Mouse (Mus musculus) kidney, postnatal 0 days (tissue): ENCODE data around the gene Arhgdib. TPM values are rescaled to one million over a fixed set of nuclear protein-coding genes. Genes with fewer than 3 reads are reported as not detected.

Experiments
- ATAC-seq: fragments of 200-750 bp; cut with Nextera tagmentation; replicated peaks from 2 replicates; pipeline ENCODE4 v1.8.0; 2017; ENCODE audit warnings: low read depth, moderate number of reproducible peaks, moderate TSS enrichment, moderate library complexity; ENCODE audit not compliant: low FRiP score
- DNase-seq: peaks from one replicate; pipeline ENCODE4 v3.0.0-alpha.2; 2016; ENCODE audit warnings: low spot score
- H3K27ac ChIP-seq: fragments of 300-500 bp; sonication (generic); 2 replicates; pipeline ENCODE4 v1.5.1; 2014; ENCODE audit warnings: mild to moderate bottlenecking
- H3K27me3 ChIP-seq: fragments of 300-500 bp; sonication (generic); 2 replicates; pipeline ENCODE4 v1.6.1; 2014; ENCODE audit warnings: low read length, mixed read lengths; ENCODE audit not compliant: insufficient read depth
- H3K36me3 ChIP-seq: fragments of 300-500 bp; sonication (generic); 2 replicates; pipeline ENCODE4 v1.6.1; 2014; ENCODE audit warnings: low read length, mixed read lengths; ENCODE audit not compliant: insufficient read depth
- H3K4me1 ChIP-seq: fragments of 300-500 bp; sonication (generic); replicated peaks from 2 replicates; pipeline ENCODE4 v1.6.1; 2014; ENCODE audit warnings: antibody characterized with exemption, low read length, mixed read lengths; ENCODE audit not compliant: insufficient read depth
- H3K4me2 ChIP-seq: fragments of 300-500 bp; sonication (generic); 2 replicates; pipeline ENCODE4 v1.6.1; 2014; ENCODE audit warnings: mild to moderate bottlenecking, low read length, moderate library complexity, mixed read lengths
- H3K4me3 ChIP-seq: fragments of 300-500 bp; sonication (generic); replicated peaks from 2 replicates; pipeline ENCODE4 v1.5.1; 2014; ENCODE audit warnings: low read depth, low read length
- H3K9ac ChIP-seq: fragments of 300-500 bp; sonication (generic); 2 replicates; pipeline ENCODE4 v1.6.1; 2014; ENCODE audit warnings: low read depth, low read length
- H3K9me3 ChIP-seq: fragments of 300-500 bp; sonication (generic); replicated peaks from 2 replicates; pipeline ENCODE4 v1.6.1; 2016; ENCODE audit warnings: low read length, inconsistent platforms, mixed read lengths
- CTCF ChIP-seq: IDR thresholded peaks from 2 replicates; pipeline ENCODE4 v1.5.1; 2016; ENCODE audit warnings: antibody characterized with exemption, low read depth, mild to moderate bottlenecking, moderate library complexity
- WGBS: fragments of 180-500 bp; shearing (Covaris S2); extraction: QIAGEN DNeasy Blood & Tissue Kit; methylation state at CpG from one replicate; pipeline ENCODE4 v1.1.7; 2014; 5-methylcytosine and 5-hydroxymethylcytosine counted together
- polyA plus RNA-seq: library from polyadenylated mRNA; unstranded; fragments of >200 nt; fragmentation: Nextera tagmentation; extraction: Ambion mirVana; gene quantifications from 2 replicates; pipeline ENCODE4 v1.2.1, GENCODE M21; 2015

Gene Arhgdib
- polyA plus RNA-seq, 1 experiment from 2014 or later, result 106 TPM

- H3K9me3 ChIP-seq, result no peaks in the 10 kb centered on the region
- no peak overlapping the region for H3K4me2 ChIP-seq
- no peak overlapping the region for H3K27ac ChIP-seq
- WGBS, result 86% methylated on average over 8 of the region's 8 CpGs
- no peak overlapping the region for H3K9ac ChIP-seq
- ATAC-seq (no peak), DNase-seq (no peak)
- no peak for TF ChIP-seq CTCF
- H3K36me3 ChIP-seq, result no peaks in the 10 kb centered on the region
- no peak overlapping the region for H3K4me3 ChIP-seq
- H3K4me1 ChIP-seq, result peaks cover 11% of the 10 kb centered on the region
- H3K27me3 ChIP-seq, result no peaks in the 10 kb centered on the region
Measured at GRCm38 (mm10) chr6:136944511-136944910, 2.8 kb upstream of the Arhgdib start.

GRCm38 (mm10) chr6:136943392-136943791, 1.7 kb upstream of the Arhgdib start:
- Histone ChIP-seq H3K36me3 (no peaks in the 10 kb centered on the region), H3K9ac (no peak overlapping the region), H3K27ac (no peak overlapping the region), H3K9me3 (no peaks in the 10 kb centered on the region), H3K27me3 (no peaks in the 10 kb centered on the region), H3K4me1 (peaks cover 14% of the 10 kb centered on the region), H3K4me3 (no peak overlapping the region), H3K4me2 (no peak overlapping the region)
- ATAC-seq (no peak), DNase-seq (no peak)
- TF ChIP-seq CTCF, result no peak

GRCm38 (mm10) chr6:136942280-136942679, 581 bp upstream of the Arhgdib start:
- DNase-seq, result no peak
- Histone ChIP-seq H3K36me3 (no peaks in the 10 kb centered on the region), H3K9ac (no peak overlapping the region), H3K9me3 (no peaks in the 10 kb centered on the region), H3K27ac (no peak overlapping the region; the same call in 1 of the 2 replicates), H3K4me2 (no peak overlapping the region), H3K27me3 (no peaks in the 10 kb centered on the region), H3K4me1 (peaks cover 14% of the 10 kb centered on the region), H3K4me3 (no peak overlapping the region)
- 79% methylated on average over 9 of the region's 9 CpGs for WGBS
- no peak for TF ChIP-seq CTCF
- ATAC-seq, result no peak

DNA sequence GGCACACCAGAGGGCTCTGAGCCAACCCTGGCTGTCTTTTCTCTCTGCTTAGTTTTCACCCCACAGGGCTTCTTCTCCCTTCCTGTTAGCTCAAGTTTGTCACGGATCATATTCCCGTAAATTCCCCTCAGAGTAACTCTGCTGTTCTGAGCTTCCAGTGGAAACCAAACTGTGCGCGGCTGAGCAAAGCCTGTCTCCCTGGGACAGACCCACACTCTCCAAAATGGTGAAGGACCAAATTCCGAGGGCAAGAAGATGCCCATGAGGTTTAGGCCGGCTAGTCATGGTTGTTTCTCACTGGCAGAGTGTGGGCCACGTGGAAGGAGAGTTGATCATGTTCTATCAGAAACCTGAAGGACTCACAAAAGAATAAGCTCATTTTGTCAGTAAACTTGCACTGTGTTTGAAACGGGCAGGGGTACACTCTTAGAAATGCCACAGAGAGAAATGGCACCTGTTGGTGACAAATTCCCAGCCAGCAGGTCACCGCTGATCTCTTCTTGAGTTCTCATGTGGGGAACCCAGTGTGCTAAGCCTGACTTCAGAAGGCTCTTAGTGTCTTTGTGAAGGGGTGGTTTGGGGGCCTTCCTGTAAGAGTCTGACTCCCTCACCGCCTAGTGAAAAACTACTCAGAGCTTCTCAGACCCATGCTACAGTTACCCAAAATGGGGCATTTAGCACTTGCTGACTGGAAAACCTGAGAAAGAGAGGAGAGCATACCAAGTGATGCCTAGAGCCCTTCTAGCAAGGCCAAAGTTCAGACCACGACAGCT, 1.3 kb downstream of the Arhgdib start:
- Histone ChIP-seq H3K4me2 (peak overlapping the region; percentile 44), H3K36me3 (no peaks in the 10 kb centered on the region), H3K27ac (peak overlapping the region; percentile 91), H3K4me1 (peaks cover 14% of the 10 kb centered on the region), H3K4me3 (0 out of 2 replicates have a peak overlapping the region, but pooled peaks have one; percentile 3), H3K9me3 (no peaks in the 10 kb centered on the region), H3K9ac (no peak overlapping the region), H3K27me3 (no peaks in the 10 kb centered on the region)
- DNase-seq, result peak; percentile 61
- peak; percentile 30; the same call in 1 of the 2 replicates for TF ChIP-seq CTCF
- WGBS, result 55% methylated on average over 11 of the region's 11 CpGs
- no peak for ATAC-seq

DNA sequence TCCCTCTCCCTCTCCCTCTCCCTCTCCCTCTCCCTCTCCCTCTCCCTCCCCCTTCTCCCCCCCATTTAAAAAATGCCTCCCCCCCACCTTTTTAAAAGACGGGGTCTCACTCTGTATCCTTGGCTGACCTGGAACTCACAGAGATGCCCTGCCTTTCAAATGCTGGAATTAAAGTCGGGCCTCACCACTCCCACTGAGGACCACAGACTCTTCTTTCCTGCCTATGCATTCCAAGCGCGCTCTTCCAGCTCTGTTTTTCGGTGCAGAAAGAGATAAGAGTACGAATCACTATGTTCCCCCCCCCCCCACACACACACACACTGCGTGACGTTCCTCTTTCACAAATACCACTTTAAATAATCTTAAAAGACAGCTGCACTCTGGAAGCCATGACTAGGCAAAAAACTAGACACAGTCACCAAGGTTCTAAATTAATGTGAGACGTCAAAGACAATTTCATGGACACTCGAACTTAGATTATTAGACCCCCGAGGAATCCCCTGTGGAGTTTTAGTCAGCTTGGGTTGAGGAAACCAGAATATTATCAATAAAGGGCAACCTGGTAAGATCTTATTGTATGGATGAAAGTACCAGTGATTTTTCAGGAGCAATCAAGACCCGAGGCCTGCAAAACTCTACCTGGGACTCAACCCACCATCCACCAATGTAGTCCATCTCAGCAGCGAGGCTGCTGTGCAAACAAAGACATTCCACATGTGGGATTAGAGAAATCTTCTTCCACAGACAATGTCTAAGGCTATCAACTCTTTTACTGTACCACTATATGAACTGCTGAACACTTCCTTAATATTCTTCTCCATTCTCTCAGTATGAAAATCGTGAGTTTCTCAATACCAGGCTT, 2.1 kb downstream of the Arhgdib start:
- no peak overlapping the region for H3K4me2 ChIP-seq
- WGBS, result 69% methylated on average over 14 of the region's 14 CpGs
- no peak for TF ChIP-seq CTCF
- no peaks in the 10 kb centered on the region for H3K9me3 ChIP-seq
- peaks cover 14% of the 10 kb centered on the region for H3K4me1 ChIP-seq
- H3K9ac ChIP-seq, result no peak overlapping the region
- no peaks in the 10 kb centered on the region for H3K36me3 ChIP-seq
- H3K4me3 ChIP-seq, result no peak overlapping the region
- DNase-seq (no peak), ATAC-seq (no peak)
- peak overlapping the region; percentile 91 for H3K27ac ChIP-seq
- H3K27me3 ChIP-seq, result no peaks in the 10 kb centered on the region

- 73% methylated on average over 18 of the region's 18 CpGs for WGBS
- Histone ChIP-seq H3K9me3 (no peaks in the 10 kb centered on the region), H3K27me3 (no peaks in the 10 kb centered on the region), H3K4me1 (peaks cover 14% of the 10 kb centered on the region), H3K9ac (no peak overlapping the region), H3K4me2 (no peak overlapping the region), H3K27ac (peak overlapping the region; percentile 50; the same call in 1 of the 2 replicates), H3K36me3 (no peaks in the 10 kb centered on the region), H3K4me3 (no peak overlapping the region)
- ATAC-seq (no peak), DNase-seq (no peak)
- TF ChIP-seq CTCF, result no peak
Measured at GRCm38 (mm10) chr6:136938331-136939126, 3.2 kb downstream of the Arhgdib start.
